Mouse (Mus musculus) adrenal gland, postnatal 14 days (tissue): ENCODE measurements at regions not wholly inside any gene's neighbourhood (a gene's known extent, or its start where the extent isn't known, plus 50 kb on each side); places are given as distances from the start of the nearest gene placed in this dataset.

Experiments used
- DNase-seq: peaks from one replicate; pipeline ENCODE4 v3.0.0; 2021; ENCODE audit warnings: mixed read lengths

- no peak for DNase-seq
These were observed 217.4 kb upstream of the Spdye4c start for GRCm38 (mm10) chr2:128373363-128374252.

GRCm38 (mm10) chr2:128374253-128374566 lies 216.8 kb upstream of the Spdye4c start:
- DNase-seq = no peak

DNA sequence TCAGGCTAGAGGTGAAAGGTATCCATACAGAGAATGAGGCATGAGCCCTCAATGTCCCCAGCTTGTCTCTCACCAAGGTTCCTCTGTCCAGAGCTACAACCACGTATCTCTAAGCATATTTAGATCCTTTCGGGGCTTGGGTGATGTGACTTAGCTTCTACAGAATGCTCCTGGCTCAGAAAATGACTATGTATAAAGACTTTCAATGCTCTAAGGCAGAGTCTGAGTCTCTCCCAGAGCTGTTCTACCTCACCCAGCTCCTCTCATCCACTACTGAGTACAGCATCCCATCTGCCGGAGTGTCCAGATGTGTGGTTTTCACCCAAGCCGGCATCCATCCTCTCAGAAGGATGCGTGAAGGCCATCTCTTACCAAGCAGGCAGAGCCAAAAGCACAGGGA lies 216.1 kb upstream of the Spdye4c start:
- DNase-seq = no peak

- DNase-seq = no peak
These were observed 215.2 kb upstream of the Spdye4c start for GRCm38 (mm10) chr2:128375827-128376226.

- DNase-seq = no peak
These were observed 213.8 kb upstream of the Spdye4c start for GRCm38 (mm10) chr2:128377176-128377575.

DNA sequence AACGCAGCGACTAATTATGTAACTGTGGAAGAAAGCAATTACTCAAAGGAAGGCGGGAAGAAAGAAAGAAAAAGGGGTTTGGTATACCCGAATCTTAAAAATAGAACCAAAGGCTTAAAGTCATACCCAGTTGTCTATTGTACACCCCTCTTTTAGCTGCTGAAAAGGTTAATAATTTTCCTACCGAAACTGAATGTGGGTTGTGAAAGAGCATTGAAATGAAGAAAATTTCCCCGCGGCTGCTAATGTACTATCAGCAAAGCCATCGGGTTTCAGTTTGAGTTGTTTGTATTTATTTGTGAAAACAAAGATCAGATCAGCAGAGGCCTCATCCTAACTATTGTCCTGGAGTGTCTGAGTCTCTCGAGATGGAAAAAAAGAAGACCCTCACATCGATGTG lies 213.3 kb upstream of the Spdye4c start:
- DNase-seq = no peak

GRCm38 (mm10) chr2:128378456-128378855 lies 212.6 kb upstream of the Spdye4c start:
- no peak for DNase-seq

DNA sequence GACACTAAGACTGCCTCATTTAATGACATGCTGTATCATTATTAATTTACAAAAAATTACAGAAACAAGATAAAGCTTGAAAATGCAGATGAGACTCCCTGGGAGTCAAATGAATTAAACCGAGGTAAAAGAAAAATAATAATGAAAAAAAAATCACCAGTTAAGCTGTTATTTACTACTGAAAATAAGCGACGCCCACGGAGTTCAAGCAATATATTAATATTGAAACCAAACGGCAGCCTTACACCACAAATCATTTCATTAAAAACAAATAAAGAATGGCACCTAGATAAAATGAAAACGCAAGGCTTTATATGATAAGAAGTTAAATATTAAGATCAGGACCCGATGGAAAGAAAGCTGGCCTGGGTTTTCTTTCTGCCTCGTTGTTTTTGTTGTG lies 211.9 kb upstream of the Spdye4c start:
- DNase-seq = no peak

GRCm38 (mm10) chr2:128379554-128379953 lies 211.5 kb upstream of the Spdye4c start:
- no peak for DNase-seq

GRCm38 (mm10) chr2:128380581-128380980 lies 210.4 kb upstream of the Spdye4c start:
- DNase-seq = no peak

- DNase-seq = no peak
These were observed 209.3 kb upstream of the Spdye4c start for GRCm38 (mm10) chr2:128381684-128382205.

- no peak for DNase-seq
These were observed 208.5 kb upstream of the Spdye4c start for GRCm38 (mm10) chr2:128382473-128382872.

- DNase-seq = no peak
These were observed 206.4 kb upstream of the Spdye4c start for GRCm38 (mm10) chr2:128384612-128385011.

GRCm38 (mm10) chr2:128386846-128387621 lies 204.0 kb upstream of the Spdye4c start:
- DNase-seq = no peak

DNA sequence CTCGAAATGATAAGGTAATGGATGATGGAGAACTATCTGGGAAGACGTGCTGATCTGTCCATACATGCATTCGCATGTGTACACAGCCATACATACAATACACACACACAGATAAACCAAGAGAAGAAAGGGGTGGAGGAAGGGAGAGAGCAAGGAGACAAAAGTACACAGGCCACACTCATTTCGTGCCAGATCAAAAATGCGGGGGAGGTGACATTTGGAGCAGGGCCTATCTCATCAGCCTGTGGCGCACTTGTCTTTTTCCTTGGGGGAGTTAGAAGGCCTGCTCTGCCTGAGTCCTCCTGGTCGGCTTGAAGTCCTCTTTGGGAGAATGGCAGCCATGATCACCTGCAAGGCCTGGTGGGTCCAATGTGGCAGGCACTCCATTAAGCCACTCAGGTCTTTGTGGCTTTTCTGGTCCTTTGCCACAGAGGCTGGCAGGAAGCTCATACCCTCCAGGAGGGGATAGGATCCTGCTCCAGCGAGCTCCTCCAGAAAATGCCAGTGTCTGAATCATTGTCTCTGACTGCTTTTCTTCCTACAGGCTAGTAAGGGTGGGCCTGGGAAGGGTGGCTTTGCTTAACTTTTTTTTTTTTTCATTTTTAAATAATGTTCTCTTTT lies 203.0 kb upstream of the Spdye4c start:
- DNase-seq = no peak

GRCm38 (mm10) chr2:128388883-128389470 lies 202.0 kb upstream of the Spdye4c start:
- DNase-seq = no peak

DNA sequence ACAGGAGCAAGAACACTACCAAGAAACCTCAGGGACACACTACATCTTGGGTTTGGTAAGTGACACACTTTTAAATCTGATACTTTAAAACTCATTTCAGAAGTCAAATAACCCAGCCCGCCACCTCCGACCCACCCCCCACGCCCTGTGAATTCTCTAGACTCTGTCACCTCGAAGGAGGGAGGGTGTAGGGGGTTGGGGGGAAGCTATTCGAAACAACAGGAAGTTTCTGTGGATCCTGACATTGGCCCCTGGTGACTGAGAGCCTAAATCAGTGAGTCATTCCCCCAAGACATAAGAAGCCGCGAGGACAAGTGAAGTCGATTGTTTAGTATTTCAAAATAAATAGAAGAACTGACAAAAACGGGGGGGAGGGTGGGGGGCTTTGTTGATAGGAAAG lies 198.7 kb upstream of the Spdye4c start:
- no peak for DNase-seq

DNA sequence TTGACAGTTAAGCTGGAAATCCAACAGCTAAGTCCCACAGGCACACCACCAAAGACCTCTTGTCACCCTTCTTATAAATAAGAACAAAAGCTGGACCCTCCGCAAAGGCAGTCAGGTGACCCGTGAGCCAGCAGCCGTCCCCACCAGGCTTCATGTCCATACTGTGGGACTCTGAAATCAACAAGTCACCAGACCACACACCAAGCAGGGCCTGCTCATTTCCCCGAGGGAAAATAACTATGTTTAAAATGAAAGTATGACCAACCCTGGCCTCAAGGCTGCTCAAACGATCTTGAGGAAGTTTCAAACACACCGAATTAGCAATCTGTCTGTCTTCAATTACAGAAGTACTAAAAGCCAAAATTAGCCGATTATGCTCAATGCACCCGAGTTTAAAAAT lies 197.6 kb upstream of the Spdye4c start:
- DNase-seq = no peak

- DNase-seq = no peak
These were observed 197.1 kb upstream of the Spdye4c start for GRCm38 (mm10) chr2:128393921-128394320.

GRCm38 (mm10) chr2:128395308-128396007 lies 195.6 kb upstream of the Spdye4c start:
- DNase-seq = no peak

DNA sequence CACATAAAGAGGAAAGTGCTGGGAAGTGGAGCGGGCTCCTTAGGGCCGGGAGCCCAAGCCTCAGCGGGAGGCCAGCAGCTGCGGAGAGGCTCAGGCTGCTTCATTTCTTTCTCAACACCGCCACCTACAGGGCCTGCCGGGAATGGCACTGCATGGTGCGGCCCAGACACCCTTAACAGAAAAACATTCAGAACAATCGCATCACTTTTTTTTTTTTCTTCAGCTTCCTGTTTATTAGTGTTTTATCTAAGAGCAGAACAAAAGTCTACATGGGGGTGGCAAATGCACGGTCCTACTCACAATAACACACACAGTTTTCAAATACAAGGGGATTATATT lies 195.0 kb upstream of the Spdye4c start:
- peak; percentile 95 for DNase-seq

DNA sequence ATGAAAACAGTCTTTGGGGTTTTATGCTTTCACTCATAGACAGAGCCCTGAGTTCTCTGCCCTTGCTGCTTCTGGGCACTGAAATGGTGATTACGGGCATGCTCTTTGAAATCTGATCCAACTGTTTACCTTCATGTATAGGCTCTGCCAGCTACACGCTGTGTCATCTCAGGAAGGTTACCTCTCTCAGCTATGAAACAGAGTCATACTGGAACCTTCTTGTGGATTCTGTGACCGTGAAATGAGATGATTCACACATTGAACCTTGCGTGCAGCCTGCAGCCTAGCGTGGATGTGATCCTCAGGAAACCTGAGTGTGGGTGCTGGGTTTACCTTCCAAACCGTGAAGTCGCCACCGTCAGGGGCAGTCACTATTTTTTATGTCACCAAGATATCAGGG lies 189.7 kb upstream of the Spdye4c start:
- DNase-seq = no peak
